Mouse (Mus musculus) limb, embryonic 13.5 days (tissue): Measurements from ENCODE around the gene Lctl. TPM values are rescaled to one million over a fixed set of nuclear protein-coding genes. Genes with fewer than 3 reads are reported as not detected.

ENCODE experiments used
- ATAC-seq: fragments of 200-750 bp; cut with Nextera tagmentation; 2 replicates; pipeline ENCODE4 v1.8.0; 2017; ENCODE audit warnings: low read depth, moderate number of reproducible peaks, moderate TSS enrichment; ENCODE audit not compliant: low FRiP score
- H3K27ac ChIP-seq: fragments of 300-500 bp; sonication (generic); 2 replicates; pipeline ENCODE4 v1.5.1; 2015; ENCODE audit warnings: inconsistent platforms, mild to moderate bottlenecking, moderate library complexity
- H3K27me3 ChIP-seq: fragments of 300-500 bp; sonication (generic); 2 replicates; pipeline ENCODE4 v1.6.1; 2015; ENCODE audit warnings: mild to moderate bottlenecking, inconsistent platforms
- H3K36me3 ChIP-seq: fragments of 300-500 bp; sonication (generic); 2 replicates; pipeline ENCODE4 v1.6.1; 2015; ENCODE audit warnings: inconsistent platforms, mild to moderate bottlenecking, moderate library complexity
- H3K4me1 ChIP-seq: fragments of 300-500 bp; sonication (generic); 2 replicates; pipeline ENCODE4 v1.6.1; 2015; ENCODE audit warnings: inconsistent platforms
- H3K4me2 ChIP-seq: fragments of 300-500 bp; sonication (generic); replicated peaks from 2 replicates; pipeline ENCODE4 v1.6.1; 2015; ENCODE audit warnings: inconsistent platforms, mild to moderate bottlenecking, moderate library complexity
- H3K4me3 ChIP-seq: fragments of 300-500 bp; sonication (generic); 2 replicates; pipeline ENCODE4 v1.5.1; 2015; ENCODE audit warnings: moderate library complexity, mild to moderate bottlenecking, inconsistent platforms
- H3K9ac ChIP-seq: fragments of 300-500 bp; sonication (generic); 2 replicates; pipeline ENCODE4 v1.6.1; 2015; ENCODE audit warnings: mild to moderate bottlenecking, inconsistent platforms
- H3K9me3 ChIP-seq: fragments of 300-500 bp; sonication (generic); 2 replicates; pipeline ENCODE4 v1.6.1; 2016; ENCODE audit warnings: inconsistent platforms
- WGBS: fragments of 180-500 bp; shearing (Covaris S2); methylation state at CpG from one replicate; pipeline ENCODE4 v1.1.7; 2015; 5-methylcytosine and 5-hydroxymethylcytosine counted together
- polyA plus RNA-seq: library from polyadenylated mRNA; unstranded; fragments of >200 nt; fragmentation: Nextera tagmentation; extraction: Ambion mirVana; gene quantifications from 2 replicates; pipeline ENCODE4 v1.2.1, GENCODE M21; 2015

Lctl gene
- polyA plus RNA-seq, 1 experiment from 2014 or later = not detected

GRCm38 (mm10) chr9:64087461-64088235 lies 29.3 kb upstream of the Lctl start:
- no peak overlapping the region for H3K9ac ChIP-seq
- no peaks in the 10 kb centered on the region for H3K36me3 ChIP-seq
- H3K9me3 ChIP-seq = no peaks in the 10 kb centered on the region
- 35% methylated on average over 5 of the region's 5 CpGs for WGBS
- H3K4me2 ChIP-seq = no peak overlapping the region
- H3K27me3 ChIP-seq = no peaks in the 10 kb centered on the region
- peak; percentile 33; the same call in 1 of the 2 replicates for ATAC-seq
- H3K4me3 ChIP-seq = no peak overlapping the region
- H3K4me1 ChIP-seq = peaks cover 43% of the 10 kb centered on the region
- peak overlapping the region; percentile 33; the same call in 1 of the 2 replicates for H3K27ac ChIP-seq

GRCm38 (mm10) chr9:64088346-64088745 lies 28.6 kb upstream of the Lctl start:
- H3K4me3 ChIP-seq = no peak overlapping the region
- no peaks in the 10 kb centered on the region for H3K36me3 ChIP-seq
- H3K4me1 ChIP-seq = peaks cover 42% of the 10 kb centered on the region
- H3K27me3 ChIP-seq = no peaks in the 10 kb centered on the region
- no peak for ATAC-seq
- no peak overlapping the region for H3K4me2 ChIP-seq
- H3K9ac ChIP-seq = no peak overlapping the region
- no peak overlapping the region for H3K27ac ChIP-seq
- 92% methylated on average over 7 of the region's 7 CpGs for WGBS
- H3K9me3 ChIP-seq = no peaks in the 10 kb centered on the region

GRCm38 (mm10) chr9:64089004-64089403 lies 27.9 kb upstream of the Lctl start:
- Histone ChIP-seq H3K27me3 (no peaks in the 10 kb centered on the region), H3K9me3 (no peaks in the 10 kb centered on the region), H3K36me3 (no peaks in the 10 kb centered on the region), H3K27ac (0 out of 2 replicates have a peak overlapping the region, but pooled peaks have one; percentile 22), H3K4me3 (no peak overlapping the region), H3K4me1 (peaks cover 42% of the 10 kb centered on the region), H3K9ac (no peak overlapping the region), H3K4me2 (no peak overlapping the region)
- 77% methylated on average over 12 of the region's 12 CpGs for WGBS
- ATAC-seq = no peak

- 74% methylated on average over 11 of the region's 11 CpGs for WGBS
- H3K27ac ChIP-seq = peak overlapping the region; percentile 34; the same call in 1 of the 2 replicates
- peaks cover 23% of the 10 kb centered on the region for H3K4me1 ChIP-seq
- H3K9ac ChIP-seq = no peak overlapping the region
- no peaks in the 10 kb centered on the region for H3K9me3 ChIP-seq
- H3K4me2 ChIP-seq = no peak overlapping the region
- peak; percentile 29; the same call in 1 of the 2 replicates for ATAC-seq
- no peaks in the 10 kb centered on the region for H3K36me3 ChIP-seq
- no peak overlapping the region for H3K4me3 ChIP-seq
- no peaks in the 10 kb centered on the region for H3K27me3 ChIP-seq
Observed at GRCm38 (mm10) chr9:64094083-64094482, 22.9 kb upstream of the Lctl start.

- Histone ChIP-seq H3K27me3 (no peaks in the 10 kb centered on the region), H3K36me3 (no peaks in the 10 kb centered on the region), H3K4me1 (peaks cover 23% of the 10 kb centered on the region), H3K9ac (no peak overlapping the region), H3K9me3 (no peaks in the 10 kb centered on the region), H3K4me2 (no peak overlapping the region), H3K4me3 (no peak overlapping the region), H3K27ac (no peak overlapping the region)
- 57% methylated on average over 4 of the region's 4 CpGs for WGBS
- ATAC-seq = no peak
Observed at GRCm38 (mm10) chr9:64098282-64098681, 18.7 kb upstream of the Lctl start.

GRCm38 (mm10) chr9:64100442-64100841 lies 16.5 kb upstream of the Lctl start:
- no peak for ATAC-seq
- WGBS = 2% methylated on average over 4 of the region's 4 CpGs

GRCm38 (mm10) chr9:64105301-64105700 lies 11.6 kb upstream of the Lctl start:
- no peak for ATAC-seq
- Histone ChIP-seq H3K4me3 (no peak overlapping the region), H3K9me3 (no peaks in the 10 kb centered on the region), H3K9ac (no peak overlapping the region), H3K36me3 (no peaks in the 10 kb centered on the region), H3K27ac (no peak overlapping the region), H3K4me2 (no peak overlapping the region), H3K4me1 (no peaks in the 10 kb centered on the region), H3K27me3 (no peaks in the 10 kb centered on the region)
- 84% methylated on average over 6 of the region's 6 CpGs for WGBS

More at GRCm38 (mm10) chr9:64100442-64100841, 16.5 kb upstream of the Lctl start:
- Histone ChIP-seq H3K27ac (no peak overlapping the region), H3K4me3 (no peak overlapping the region), H3K9ac (no peak overlapping the region), H3K4me1 (0 out of 2 replicates have a peak, but pooled peaks cover 2% of the 10 kb centered on the region), H3K36me3 (no peaks in the 10 kb centered on the region), H3K4me2 (no peak overlapping the region), H3K27me3 (no peaks in the 10 kb centered on the region), H3K9me3 (no peaks in the 10 kb centered on the region)

GRCm38 (mm10) chr9:64110502-64110901 lies 6.4 kb upstream of the Lctl start:
- Histone ChIP-seq H3K27ac (no peak overlapping the region), H3K9me3 (no peaks in the 10 kb centered on the region), H3K36me3 (no peaks in the 10 kb centered on the region), H3K27me3 (no peaks in the 10 kb centered on the region), H3K9ac (no peak overlapping the region), H3K4me3 (no peak overlapping the region), H3K4me1 (0 out of 2 replicates have a peak, but pooled peaks cover 9% of the 10 kb centered on the region), H3K4me2 (no peak overlapping the region)
- WGBS = 96% methylated on average over 16 of the region's 16 CpGs
- ATAC-seq = no peak

GRCm38 (mm10) chr9:64114646-64115045 lies 2.3 kb upstream of the Lctl start:
- Histone ChIP-seq H3K4me2 (no peak overlapping the region), H3K9me3 (no peaks in the 10 kb centered on the region), H3K9ac (no peak overlapping the region), H3K4me1 (0 out of 2 replicates have a peak, but pooled peaks cover 9% of the 10 kb centered on the region), H3K27ac (peak overlapping the region; percentile 7; the same call in 1 of the 2 replicates), H3K27me3 (no peaks in the 10 kb centered on the region), H3K36me3 (no peaks in the 10 kb centered on the region), H3K4me3 (no peak overlapping the region)
- 28% methylated on average over 2 of the region's 2 CpGs for WGBS
- ATAC-seq = no peak

GRCm38 (mm10) chr9:64115756-64116155 lies 1.2 kb upstream of the Lctl start:
- H3K27ac ChIP-seq = no peak overlapping the region
- no peaks in the 10 kb centered on the region for H3K27me3 ChIP-seq
- 84% methylated on average over 6 of the region's 6 CpGs for WGBS
- H3K4me3 ChIP-seq = no peak overlapping the region
- ATAC-seq = no peak
- no peak overlapping the region for H3K9ac ChIP-seq
- H3K4me2 ChIP-seq = no peak overlapping the region
- no peaks in the 10 kb centered on the region for H3K36me3 ChIP-seq
- H3K9me3 ChIP-seq = no peaks in the 10 kb centered on the region
- H3K4me1 ChIP-seq = 0 out of 2 replicates have a peak, but pooled peaks cover 9% of the 10 kb centered on the region

- no peaks in the 10 kb centered on the region for H3K36me3 ChIP-seq
- no peak overlapping the region for H3K9ac ChIP-seq
- WGBS = 33% methylated on average over 8 of the region's 8 CpGs
- no peak overlapping the region for H3K4me3 ChIP-seq
- H3K4me2 ChIP-seq = no peak overlapping the region
- H3K4me1 ChIP-seq = 0 out of 2 replicates have a peak, but pooled peaks cover 2% of the 10 kb centered on the region
- no peaks in the 10 kb centered on the region for H3K9me3 ChIP-seq
- H3K27me3 ChIP-seq = no peaks in the 10 kb centered on the region
- no peak overlapping the region for H3K27ac ChIP-seq
- ATAC-seq = no peak
Observed at GRCm38 (mm10) chr9:64119898-64120297, 3.0 kb downstream of the Lctl start.

GRCm38 (mm10) chr9:64120584-64121277 lies 3.8 kb downstream of the Lctl start:
- Histone ChIP-seq H3K27me3 (no peaks in the 10 kb centered on the region), H3K4me2 (no peak overlapping the region), H3K4me3 (no peak overlapping the region), H3K9me3 (no peaks in the 10 kb centered on the region), H3K27ac (no peak overlapping the region), H3K9ac (no peak overlapping the region), H3K36me3 (no peaks in the 10 kb centered on the region), H3K4me1 (no peaks in the 10 kb centered on the region)
- WGBS = 38% methylated on average over 11 of the region's 11 CpGs
- no peak for ATAC-seq
